Mouse (Mus musculus) urinary bladder, adult 2 months (tissue): ENCODE results near the gene Chrnb2. TPM values are rescaled to one million over a fixed set of nuclear protein-coding genes. Genes with fewer than 3 reads are reported as not detected.
A peak's percentile ranks its signal among the peaks of the same experiment; 100 is the strongest.
"Not testable (repeated sequence)": the region's sequence is repeated elsewhere in the genome, so short reads cannot be mapped to it uniquely, and the experiment has no call there.

Experiments used
- DNase-seq: peaks from one replicate; pipeline ENCODE4 v3.0.0; 2022; ENCODE audit warnings: low spot score
- polyA plus RNA-seq: library from polyadenylated mRNA; depleted of rRNA; stranded (reverse); fragments of >200 nt; gene quantifications from 2 replicates; pipeline ENCODE4 v1.2.3, GENCODE M21; 2012; rRNA removed

Chrnb2 gene
- polyA plus RNA-seq: 1.1 and 1.3 TPM in 2 replicates

DNA sequence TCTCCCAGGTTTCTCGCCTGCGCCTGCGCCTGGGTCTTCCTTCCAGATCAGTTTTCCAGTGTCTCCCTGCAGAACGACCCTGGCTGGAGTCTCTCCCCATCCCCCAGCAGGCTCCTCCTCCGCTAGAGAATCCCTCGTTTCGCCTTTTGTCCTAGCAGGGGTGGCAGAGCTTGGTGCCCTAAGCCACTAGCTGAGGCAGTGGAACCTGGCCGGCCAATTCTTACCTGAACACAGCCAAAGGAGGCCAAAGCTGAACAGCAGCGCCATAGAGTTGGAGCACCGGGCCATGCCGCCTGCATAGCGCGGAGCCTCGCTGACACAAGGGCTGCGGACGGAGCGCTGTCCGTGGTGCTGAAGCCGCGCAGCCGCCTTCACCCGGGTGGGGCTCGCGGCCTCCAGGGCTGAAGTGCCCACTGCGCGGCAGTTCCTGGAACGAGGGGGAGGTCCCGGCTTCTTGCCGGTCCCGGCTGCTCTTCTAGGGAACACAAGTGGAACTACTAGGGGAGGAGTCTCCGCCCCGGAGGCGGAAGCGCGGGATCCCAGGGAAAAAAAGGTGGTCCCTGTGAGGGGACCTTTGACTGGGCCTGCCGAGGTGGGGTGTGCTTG lies at the start of gene Chrnb2:
Gene Chrnb2 (minus strand): TSS at position 514 of the 606 bp plus-strand sequence.
- DNase-seq: peak; percentile 60

DNA sequence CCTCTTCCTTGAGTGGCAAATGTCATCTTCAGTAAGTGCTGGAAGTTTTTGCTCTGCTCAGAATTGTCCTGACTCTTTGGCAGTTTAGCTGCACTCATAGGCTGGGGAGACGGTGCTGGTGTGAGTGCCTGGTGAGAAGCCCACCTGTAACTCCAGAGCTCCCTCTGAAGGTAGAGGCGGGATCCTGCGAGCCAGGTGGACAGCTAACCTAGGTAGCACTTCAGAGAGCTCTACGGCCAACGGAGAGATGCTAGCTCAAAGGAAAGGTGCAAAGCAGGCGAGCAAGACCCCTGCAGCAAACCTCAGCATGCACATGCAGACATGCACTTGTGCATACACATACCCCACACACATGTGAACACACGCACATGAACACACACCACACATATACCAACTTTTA lies 49.6 kb upstream of the Chrnb2 start:
- no peak for DNase-seq

DNA sequence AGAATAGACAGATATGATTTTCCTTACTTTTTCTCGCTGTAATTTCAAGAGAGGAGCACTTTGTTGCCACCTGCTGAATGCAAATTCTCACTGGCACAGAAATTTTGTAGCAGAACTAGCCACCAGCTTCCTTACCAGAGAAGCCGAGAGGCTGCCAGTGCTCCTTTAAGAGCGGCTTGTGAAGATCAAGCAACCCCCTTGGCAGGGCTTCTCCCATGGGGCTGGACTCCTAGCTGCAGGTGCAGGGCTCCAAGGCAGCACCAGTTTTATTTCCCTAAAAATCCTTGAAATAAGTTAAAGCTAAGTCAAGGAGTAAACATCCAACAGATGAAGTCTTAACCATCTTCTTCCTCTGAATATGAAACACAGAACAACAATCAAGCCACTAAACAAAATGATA lies 47.7 kb upstream of the Chrnb2 start:
- DNase-seq: no peak

DNA sequence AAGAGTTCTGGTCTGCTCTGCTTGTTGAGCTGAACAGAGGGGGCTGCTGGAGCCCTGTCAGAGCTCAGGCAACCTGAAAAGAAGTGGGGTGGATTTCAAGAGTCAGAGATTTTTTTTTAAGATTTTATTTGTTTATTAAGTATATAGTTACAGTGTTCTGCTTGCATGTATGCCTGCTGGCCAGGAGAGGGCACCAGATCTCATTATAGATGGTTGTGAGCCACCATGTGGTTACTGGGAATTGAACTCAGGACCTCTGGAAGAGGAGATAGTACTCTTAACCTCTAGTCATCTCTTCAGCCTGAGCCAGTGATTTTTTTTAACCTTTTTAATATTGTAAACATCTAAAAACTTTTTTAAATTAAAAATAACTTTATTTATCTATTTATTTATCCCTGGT lies 46.4 kb upstream of the Chrnb2 start:
- no peak for DNase-seq

DNA sequence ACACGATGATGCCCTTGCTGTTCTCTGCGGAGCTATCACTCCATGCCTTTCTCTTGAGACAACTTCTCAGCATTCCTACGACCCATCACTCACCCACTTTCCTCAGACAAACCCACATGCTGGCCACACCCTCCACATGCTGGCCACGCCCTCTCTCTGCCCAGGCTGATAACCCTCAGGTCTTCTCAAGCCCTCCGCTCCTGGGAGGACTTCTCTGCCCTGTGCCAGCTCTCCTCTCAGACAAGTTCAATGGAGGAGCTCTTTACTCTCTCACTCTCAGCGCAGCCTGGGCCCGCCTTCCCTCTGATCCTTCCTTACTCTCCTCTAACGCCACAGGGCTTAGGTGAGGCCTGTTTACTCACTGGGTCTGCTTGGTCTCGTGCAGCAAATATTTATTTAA lies 44.2 kb upstream of the Chrnb2 start:
- no peak for DNase-seq

DNA sequence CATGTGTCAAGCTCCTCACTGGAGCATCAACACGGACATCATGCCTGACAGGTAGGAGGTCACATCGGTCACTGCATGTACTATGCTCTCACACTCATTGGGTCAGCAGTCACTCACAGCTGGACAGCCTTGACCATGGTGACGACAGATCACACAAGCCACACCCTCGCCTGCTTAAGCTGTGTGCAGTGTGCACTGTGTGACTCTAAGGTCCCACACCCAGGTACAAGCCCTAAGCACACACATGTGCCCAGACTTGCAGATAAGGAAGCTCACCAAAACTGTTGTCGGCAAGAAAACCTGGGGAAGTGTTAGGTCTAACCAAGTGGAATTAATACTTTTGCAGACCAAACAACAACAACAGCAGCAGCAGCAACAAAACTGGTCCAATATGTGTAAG lies 43.4 kb upstream of the Chrnb2 start:
- no peak for DNase-seq

DNA sequence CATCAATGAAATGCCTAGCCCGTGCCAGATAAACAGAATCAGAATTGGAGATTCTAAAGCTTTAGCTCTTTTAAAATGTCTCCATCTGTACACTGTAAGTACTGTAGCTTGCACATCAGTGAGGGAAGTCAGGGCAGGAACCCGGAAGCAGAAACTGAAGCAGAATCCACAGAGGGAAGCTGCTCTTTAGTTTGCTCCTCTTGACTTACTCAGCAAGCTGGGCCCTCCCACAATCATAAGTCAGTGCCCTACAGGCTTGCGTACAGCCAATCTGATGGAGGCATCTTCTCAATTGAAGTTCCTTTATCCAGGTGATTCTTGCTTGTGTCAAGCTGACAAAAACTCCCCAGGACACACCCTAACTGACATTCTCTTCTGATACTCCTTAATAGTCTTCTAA lies 42.7 kb upstream of the Chrnb2 start:
- DNase-seq: no peak

DNA sequence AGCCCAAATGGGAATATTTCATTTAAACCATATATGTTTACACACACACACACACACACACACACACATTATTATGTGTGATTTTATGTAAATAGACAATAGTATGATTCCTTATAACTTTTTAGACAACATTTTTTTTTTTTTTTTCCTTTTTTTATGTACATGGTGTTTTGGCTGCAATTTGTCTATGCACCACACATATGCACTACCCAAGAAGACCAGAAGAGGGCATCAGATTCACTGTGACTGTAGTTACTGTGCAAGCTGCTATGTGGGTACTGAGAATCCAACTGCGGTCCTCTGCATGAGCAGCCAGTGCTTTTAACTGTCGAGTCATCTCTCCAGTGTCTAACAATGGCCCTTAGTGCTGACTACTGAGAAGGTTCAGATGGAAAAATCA lies 42.3 kb upstream of the Chrnb2 start:
- DNase-seq: no peak

DNA sequence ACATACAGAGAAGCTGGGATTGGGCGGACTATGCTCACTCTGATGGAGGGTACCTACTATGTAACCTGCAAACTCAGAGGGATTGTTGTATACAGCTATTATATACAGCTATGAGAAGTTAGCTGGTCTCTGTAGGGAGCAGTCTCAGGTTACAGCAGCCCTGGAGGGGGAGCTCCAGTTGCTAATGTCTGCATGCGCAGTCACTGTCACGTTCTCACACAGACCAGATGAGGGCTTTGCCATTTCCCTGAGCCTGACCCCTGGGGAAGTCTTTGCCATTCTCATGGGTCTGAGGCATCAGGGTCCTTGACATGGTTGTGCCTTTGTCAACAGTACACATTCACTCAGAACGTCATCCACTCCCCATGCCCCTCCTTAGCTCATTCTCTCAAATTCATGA lies 40.7 kb upstream of the Chrnb2 start:
- DNase-seq: no peak

DNA sequence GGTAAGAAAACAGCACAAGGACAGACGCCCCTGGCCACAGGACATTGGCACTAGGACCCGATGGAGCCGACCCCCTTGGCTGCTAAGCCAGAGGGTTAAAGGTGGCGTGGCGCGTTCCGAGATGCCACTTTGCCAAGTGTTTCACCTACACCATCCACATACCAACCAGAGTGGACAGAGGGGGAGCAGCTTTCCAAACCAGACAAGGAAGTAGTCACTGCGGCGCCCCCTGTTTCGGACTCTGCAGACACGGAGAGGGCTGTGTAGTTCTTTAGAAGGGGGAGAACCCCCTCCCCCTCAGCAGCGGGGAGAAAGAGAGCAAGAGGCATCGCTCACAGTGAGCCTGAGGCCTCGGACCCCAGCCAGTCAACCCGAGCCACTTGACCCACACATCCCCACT lies 38.4 kb upstream of the Chrnb2 start:
- no peak for DNase-seq

DNA sequence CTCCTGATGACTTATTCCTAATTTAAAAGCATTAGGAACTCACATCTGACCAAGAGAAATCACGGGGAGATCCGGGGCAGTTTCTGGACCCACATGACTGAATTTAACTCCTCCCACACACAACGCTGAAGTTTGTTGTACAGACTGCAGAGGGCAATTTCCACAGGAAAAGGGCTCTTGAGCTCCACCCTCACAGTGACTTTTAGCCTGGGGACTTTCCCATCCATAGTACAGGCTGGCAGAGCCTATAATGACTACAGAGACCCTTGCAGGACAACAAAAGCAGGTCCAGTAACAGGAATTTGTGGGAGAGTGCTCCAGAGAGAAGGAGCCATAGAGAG lies 37.0 kb upstream of the Chrnb2 start:
- no peak for DNase-seq

DNA sequence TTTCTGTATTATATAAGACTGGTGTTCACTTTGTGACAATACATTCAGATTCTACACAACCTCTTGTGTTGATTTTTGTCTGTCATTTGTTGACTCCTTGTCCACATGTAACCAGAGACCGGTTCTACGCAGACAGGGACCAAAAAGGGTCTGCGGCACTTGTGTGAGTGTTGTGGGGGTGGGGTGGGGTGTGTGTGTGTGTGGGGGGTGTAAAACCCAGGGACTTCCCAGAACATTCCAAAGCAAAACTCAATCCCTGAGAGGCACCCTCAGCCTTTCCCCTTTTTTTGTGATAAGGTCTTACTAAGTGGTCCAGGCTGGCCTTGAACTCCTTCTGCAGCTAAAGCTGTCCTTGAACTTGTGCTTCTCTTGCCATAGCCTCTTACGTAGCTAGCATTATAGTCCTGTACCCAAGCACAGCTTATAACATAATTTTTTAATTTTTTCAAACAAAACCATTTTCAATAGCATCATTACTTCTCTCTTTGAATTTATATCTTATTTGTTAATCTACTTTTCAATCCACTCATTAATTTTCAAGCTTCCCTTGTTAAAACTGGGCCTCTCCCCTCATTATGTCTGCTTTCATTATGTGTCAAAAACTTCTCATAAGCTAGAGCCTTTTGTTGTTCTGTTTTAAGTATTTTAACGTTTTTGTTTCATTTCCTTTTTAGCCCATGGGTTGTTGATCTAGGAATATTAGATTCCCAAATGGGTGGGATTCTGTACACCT lies 36.5 kb upstream of the Chrnb2 start:
- DNase-seq: no peak

DNA sequence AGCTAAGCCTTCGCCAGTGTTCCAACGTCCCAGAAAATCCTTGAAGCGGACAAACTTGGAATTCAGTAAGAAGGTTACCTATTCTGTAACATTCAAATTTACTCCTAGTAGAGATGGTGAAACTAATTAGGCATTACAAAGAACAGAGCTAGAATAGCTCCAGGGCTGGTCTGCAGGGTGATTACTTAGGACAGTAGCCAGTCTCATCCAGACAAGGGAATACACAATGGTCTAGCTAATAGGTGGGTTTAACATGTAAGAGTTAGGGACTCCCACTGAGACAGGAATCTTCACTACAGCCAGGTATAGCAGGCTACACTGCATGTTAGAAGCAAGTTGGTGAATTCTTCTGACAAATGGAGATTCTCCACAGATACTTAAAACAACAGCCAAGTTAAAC lies 35.6 kb upstream of the Chrnb2 start:
- DNase-seq: not testable (repeated sequence)

DNA sequence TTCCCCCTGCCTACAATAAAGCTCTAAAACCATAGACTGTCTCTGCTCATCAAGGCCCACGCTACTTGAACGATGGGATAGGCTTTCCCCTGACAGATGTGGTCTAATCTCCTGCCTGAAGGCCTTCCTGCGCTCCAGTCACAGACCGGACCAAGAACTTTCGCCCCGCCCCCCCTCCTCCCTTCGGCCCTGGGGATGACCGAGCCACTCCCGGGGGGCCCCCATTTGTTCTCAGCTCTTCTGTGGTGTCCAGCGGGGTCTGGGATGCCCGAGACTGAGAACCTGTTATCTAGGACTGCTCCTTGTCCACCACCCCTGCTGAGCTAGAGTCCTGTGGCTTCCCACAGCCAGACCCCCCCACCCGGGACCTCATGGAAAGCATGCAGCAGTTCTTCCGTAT lies 35.0 kb upstream of the Chrnb2 start:
- DNase-seq: no peak

DNA sequence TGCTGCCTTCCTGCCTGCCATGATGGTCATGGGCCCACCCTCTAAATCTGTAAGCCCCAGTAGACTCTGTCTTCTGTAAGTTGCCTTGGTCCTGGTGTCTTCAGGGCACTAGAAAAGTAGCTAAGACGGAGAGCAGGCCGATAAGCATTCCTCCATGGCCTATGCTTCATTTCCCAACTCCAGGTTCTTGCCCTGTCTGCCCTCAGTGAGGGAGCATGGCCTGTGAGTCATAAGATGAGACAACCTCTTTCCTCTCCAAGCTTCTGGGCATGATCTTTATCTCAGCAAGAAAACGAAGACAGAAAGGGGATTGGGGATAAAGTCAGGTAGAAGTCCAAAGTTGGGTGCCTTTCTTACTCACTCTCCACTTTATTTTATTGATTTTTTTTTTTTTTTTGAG lies 34.1 kb upstream of the Chrnb2 start:
- no peak for DNase-seq

DNA sequence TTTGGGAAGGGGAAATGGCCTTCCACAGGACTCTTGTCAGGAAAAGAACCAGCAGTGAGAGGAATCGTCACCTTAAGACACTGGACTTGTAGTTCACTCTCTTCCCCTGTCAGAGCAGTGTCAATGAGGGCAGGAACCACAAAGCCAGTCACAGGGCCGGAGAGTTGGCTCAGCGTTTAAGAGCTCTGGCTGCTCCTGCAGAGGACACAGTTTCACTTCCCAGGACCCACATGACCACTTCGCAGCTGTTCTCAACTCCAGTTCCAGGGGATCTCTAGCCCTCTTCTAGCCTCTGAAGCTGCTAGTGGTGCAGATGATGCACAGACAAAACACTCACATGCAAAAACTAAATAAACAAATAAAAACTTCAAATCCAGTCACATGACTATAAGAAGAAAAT lies 31.9 kb upstream of the Chrnb2 start:
- no peak for DNase-seq

DNA sequence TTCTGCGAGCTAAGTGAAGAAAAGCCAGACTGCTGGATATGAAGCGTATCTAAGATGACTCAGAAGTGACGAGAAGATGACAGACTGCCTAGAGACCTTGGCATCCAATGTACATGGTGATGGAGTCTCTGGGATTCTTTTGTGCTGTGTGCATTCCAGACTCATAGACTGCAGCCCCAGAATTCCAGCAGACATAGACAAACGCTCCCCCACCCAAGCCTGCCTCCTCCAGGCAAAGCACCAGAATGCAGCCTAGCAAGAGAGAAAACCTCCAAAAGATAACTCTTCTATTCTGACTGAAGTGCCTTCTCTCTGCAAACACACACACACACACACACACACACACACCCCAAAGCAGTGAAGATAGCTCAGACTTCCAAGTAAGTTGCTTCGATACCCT lies 31.3 kb upstream of the Chrnb2 start:
- DNase-seq: no peak

DNA sequence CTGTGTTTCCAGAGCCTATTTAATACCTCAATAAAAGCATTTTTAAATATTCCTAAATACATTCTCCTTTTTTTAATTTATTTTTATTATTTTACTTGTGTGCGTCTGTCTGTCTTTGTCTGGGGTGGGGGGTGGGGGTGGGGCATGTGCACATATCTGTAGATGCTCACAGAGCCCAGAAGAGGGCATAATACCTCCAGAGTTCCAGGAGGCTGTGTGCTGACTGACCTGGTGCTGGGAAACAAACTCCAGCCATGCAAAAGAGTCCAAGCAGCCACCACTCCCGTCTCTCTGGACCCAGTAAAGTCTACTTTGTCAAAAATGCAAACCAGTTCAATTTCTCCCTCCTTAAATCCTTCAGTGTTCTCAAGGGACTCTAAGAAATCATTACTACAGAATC lies 30.2 kb upstream of the Chrnb2 start:
- DNase-seq: no peak

DNA sequence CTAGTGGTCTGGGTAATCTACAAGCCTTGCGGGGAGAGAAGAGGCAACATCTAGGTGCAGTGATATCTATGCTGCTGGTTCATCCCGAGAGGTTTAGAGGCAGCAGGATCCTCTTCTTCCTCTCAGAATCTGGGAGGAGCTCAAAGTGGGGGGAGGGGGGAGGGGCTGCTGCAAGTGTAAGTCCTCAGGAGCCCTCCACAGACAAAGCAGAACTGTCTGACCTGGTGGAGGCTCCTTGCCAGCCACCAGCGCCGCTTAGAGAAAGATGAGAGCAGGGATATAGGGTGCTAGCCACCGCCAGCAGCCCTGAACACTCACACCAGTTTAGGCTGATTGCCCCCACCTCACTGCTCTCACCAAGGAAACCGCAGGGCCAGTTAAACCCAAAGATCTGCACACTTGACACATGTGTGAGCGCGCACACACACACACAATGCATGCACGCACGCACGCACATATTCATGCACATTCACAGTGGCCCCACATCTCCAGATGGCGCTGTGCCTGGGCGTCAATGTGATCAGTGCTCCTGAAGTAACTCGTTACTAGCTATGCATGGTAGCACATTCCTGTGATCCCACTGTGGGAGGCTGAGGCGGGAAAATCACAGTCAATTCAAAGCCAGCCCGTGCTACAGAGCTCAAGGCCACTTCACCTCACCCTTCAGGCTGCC lies 24.4 kb upstream of the Chrnb2 start:
- no peak for DNase-seq

DNA sequence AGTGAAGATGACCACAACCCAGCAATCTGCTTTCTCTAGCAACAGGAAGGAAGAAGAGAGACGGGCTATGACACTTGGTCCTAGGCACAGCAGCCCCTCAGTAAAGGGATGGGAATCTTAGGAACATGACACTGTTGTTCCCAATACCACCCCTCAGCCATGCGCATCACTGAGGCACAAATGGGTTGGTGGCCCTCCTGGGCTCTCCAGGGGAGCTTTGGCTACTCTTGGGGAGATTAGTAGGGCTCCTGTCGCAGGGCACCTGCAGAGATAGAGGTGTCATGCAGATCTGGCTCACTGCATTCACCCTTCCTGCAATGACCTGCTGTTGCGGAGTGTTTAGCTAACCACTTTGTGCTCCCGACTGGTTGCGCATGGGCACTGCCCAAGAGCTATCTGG lies 21.8 kb upstream of the Chrnb2 start:
- no peak for DNase-seq

DNA sequence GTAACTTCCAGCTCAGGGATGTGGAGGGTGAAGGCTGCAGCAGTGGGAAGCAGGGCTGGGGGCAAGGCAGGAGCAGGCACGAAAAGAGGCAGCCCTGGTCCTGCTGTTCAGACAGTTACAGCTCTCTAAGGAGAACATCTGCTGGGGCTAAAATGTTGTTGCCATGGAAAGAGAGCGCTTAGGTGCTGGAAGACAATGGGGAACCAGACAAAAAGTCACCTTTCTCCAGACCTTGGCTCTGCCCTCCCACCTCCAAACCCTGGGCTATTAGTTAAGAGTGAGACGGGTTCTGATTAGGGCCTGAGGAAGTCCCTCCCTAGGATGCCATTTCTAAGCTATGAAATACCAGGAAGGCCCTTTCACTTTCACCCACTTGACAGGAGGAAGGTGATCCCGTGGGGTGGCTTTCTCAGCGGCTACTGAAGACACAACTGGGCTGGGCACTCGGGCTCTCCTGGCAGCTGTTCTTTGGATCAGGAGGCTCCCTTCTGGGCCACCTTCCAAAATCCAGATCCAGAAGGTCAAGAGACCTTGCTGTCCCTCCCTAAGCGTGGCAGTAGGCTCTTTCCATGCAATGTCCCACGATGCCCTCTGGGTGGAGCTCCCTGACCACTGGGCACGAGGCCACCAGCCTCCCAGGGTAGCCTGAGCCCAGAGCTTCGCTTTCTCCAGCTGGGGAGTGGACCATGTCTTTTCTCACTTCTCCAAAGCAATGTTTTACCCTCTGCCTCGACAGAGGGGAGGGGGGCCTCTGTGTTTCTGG lies 20.7 kb upstream of the Chrnb2 start:
- DNase-seq: peak; percentile 64

DNA sequence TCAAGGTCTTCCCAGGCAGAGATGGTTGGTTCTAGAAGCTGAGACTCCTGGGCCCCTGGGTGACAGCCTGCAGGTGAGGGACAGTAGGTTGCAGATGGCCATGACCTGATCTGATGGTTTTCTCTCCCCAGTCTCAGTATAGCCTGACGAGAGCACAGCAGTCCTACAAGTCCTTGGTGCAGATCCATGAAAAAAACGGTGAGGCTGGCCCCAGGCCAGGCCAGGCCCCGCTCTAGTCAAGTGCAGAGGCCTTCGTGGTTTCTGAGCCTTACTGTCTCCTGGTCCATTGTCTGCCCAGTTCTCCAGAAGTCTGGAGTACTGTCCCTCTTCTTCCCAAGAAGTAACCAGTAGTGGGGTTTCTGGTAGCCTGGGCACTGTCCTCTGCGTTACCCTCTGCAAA lies 17.2 kb upstream of the Chrnb2 start:
- DNase-seq: no peak

DNA sequence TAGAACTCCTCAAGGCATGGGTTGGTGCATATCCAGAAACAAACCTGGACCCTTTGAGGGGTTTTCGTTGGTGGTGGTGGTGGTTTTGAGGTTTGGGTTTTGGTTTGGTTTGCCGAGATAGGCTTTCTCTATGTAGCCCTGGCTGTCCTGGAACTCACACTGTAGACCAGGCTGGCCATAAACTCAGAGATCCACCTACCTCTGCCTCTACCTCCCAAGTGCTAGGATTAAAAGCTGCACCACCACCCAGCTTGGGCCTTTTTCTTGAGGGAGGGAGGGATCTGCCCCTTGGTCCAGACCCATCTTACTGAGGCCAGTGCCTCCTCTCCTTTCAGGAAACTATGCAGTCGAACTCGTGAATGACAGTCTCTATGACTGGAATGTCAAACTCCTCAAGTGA lies 15.7 kb upstream of the Chrnb2 start:
- DNase-seq: no peak
